Mouse (Mus musculus) CH12.LX (cell line): ENCODE measurements around the gene Spink4.

Experiments
- CHD2 ChIP-seq: IDR thresholded peaks from 2 replicates; pipeline ENCODE4 v1.6.1; 2011; ENCODE audit warnings: low read length, improper control_type of control experiment
- CTCF ChIP-seq, 2 experiments: IDR thresholded peaks in 1 of 2; conservative IDR thresholded peaks in 1 of 2; 2 replicates each; pipeline ENCODE4 v1.5.1; 2011 to 2012; ENCODE audit warnings: low read depth in 2 of 2, low read length in 2 of 2, improper control_type of control experiment in 1 of 2, inconsistent platforms in 1 of 2, mild to moderate bottlenecking in 1 of 2, moderate library complexity in 1 of 2
- E2F4 ChIP-seq: IDR thresholded peaks from 2 replicates; pipeline ENCODE4 v1.6.1; 2011; ENCODE audit warnings: low read depth, low read length, improper control_type of control experiment; ENCODE audit not compliant: insufficient replicate concordance
- EP300 ChIP-seq: IDR thresholded peaks from 2 replicates; pipeline ENCODE4 v1.6.1; 2011; ENCODE audit warnings: low read length, improper control_type of control experiment
- GABPA ChIP-seq: IDR thresholded peaks from 2 replicates; pipeline ENCODE4 v1.6.1; 2012; ENCODE audit warnings: low read depth, low read length, improper control_type of control experiment, inconsistent platforms; ENCODE audit not compliant: insufficient replicate concordance
- JUN ChIP-seq: IDR thresholded peaks from 2 replicates; pipeline ENCODE4 v1.6.1; 2011; ENCODE audit warnings: low read depth, mild to moderate bottlenecking, low read length, improper control_type of control experiment, moderate library complexity; ENCODE audit not compliant: insufficient read depth
- NELFE ChIP-seq: IDR thresholded peaks from 2 replicates; pipeline ENCODE4 v1.6.1; 2011; ENCODE audit warnings: low read depth, low read length, improper control_type of control experiment
- POLR2A ChIP-seq: IDR thresholded peaks from 2 replicates; pipeline ENCODE4 v1.6.1; 2011; ENCODE audit warnings: low read depth, mild to moderate bottlenecking, improper control_type of control experiment, low read length
- SIN3A ChIP-seq: IDR thresholded peaks from 2 replicates; pipeline ENCODE4 v1.6.1; 2012; ENCODE audit warnings: low read length, improper control_type of control experiment, inconsistent platforms
- TCF12 ChIP-seq: IDR thresholded peaks from 2 replicates; pipeline ENCODE4 v1.6.1; 2014; ENCODE audit warnings: low read depth, mild to moderate bottlenecking, inconsistent platforms, low read length, improper control_type of control experiment
- ZKSCAN1 ChIP-seq: IDR thresholded peaks from 2 replicates; pipeline ENCODE4 v1.6.1; 2012; ENCODE audit warnings: low read depth, inconsistent platforms, low read length, improper control_type of control experiment, borderline replicate concordance
- ZMIZ1 ChIP-seq: IDR thresholded peaks from 2 replicates; pipeline ENCODE4 v1.6.1; 2012; ENCODE audit warnings: low read depth, mild to moderate bottlenecking, inconsistent platforms, low read length, improper control_type of control experiment

DNA sequence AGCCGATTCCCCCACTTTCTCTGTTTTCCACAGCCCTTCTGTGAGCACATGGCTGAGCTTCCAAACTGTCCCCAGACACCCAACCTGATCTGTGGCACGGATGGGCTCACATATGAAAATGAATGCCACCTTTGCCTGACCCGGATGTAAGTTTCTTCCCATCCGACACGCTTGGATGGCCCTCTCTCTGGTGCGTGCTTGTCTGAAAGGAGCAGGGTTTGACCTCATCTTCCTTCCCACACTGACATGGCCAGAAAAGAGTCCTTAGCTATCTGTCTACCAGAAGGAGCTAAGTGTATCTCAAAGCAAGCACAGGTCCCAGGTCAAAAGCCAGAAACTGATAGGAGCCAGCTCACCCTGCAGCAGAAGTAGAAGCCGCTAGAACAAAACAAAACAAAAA is 9.2 kb downstream of the Spink4 start:
- TF ChIP-seq CTCF (conservative IDR thresholded peaks at IDR 0.05 in 1 of 2, IDR thresholded peaks at IDR 0.05 in 1 of 2; ENCODE audit: low read depth in 2 of 2, low read length in 2 of 2) (no peak), TCF12 (no peak), GABPA (no peak), ZMIZ1 (no peak), NELFE (no peak), SIN3A (no peak), E2F4 (no peak), CHD2 (no peak), ZKSCAN1 (no peak), EP300 (no peak), POLR2A (no peak), JUN (no peak)
